Mouse (Mus musculus) cerebellum, postnatal 4 days (tissue): ENCODE results near the gene Mier2.

Experiments used
- DNase-seq, 2 experiments: peaks; one replicate each; pipeline ENCODE4 v3.0.0; 2022; ENCODE audit warnings: low spot score in 2 of 2, mixed read lengths in 1 of 2

The Mier2 gene

DNA sequence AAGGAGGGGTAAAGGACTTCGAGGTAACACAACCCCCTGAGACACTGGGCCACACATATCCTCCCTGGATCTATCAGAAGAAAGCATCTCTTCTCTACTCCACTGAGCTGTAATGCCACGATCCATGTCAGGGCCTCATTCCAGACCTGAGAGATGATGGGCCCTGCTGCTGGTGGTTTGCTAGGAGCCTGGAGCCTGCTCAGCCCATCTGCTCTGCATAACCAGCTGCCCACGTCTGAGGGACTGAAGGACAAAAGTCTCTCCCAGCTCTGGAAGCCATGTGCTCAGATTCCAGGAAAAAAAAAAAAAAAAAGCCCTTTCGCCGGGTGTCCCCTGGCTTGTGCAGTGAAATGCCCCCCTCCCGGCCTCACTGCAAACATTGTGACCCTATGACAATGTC, 20.8 kb upstream of the Mier2 start:
- DNase-seq, result no peak

DNA sequence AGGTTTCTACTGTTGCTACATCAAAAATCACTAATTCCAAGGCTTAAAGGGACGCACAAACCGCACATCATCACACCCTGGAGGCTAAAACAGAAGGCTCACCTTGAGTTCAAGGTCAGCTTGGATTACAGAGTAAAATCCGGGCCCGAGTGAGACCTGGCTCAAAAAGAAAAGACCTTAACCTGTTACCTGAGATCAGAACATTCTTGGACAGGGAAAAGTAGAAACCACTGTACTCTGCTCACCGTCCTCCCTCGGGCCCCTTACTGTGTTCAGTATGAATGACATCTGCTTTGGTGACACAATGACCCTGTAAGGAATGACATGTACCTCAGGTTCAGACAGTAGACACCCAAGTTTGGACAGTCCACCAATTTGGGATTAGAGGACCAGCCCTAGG, 19.8 kb upstream of the Mier2 start:
- DNase-seq, result no peak

DNA sequence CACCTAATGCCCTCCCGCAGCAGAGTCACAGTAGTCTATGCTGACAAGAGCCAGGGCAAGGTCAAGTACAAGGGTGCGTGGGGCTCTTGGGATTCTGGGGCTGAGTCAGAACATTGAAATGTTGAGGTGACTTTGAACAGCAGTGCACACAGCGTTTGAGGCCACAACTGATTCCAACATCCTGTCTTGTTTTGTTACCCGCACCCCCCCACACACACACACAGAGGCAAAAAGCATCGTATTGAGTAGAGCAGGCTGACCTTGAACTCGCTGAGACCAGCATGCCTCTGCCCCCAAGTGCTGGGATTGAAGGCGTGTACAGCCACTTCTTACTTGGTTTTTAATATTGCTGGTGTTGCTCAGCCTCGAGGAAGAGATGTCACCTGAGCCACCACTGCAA, 19.4 kb upstream of the Mier2 start:
- no peak for DNase-seq

DNA sequence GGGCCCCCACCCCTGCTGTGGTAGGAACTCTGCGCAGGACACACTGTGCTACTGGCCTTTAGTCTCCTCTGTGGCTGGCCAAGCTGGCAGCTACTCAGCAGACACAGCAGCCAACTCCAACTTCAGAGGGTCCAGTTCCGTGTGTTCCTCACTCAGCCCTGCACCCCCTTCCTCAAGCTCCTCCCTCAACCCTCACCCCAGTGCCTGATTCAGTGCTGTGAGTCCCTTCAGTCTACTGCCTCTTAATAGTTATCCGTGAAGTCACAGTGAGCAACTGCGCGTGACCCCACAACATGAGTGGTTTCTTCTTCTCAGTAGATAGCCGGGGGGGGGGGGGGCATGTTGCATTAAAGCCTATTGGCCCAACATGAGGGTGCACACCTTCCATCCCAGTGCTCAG, 18.6 kb upstream of the Mier2 start:
- DNase-seq, result no peak

DNA sequence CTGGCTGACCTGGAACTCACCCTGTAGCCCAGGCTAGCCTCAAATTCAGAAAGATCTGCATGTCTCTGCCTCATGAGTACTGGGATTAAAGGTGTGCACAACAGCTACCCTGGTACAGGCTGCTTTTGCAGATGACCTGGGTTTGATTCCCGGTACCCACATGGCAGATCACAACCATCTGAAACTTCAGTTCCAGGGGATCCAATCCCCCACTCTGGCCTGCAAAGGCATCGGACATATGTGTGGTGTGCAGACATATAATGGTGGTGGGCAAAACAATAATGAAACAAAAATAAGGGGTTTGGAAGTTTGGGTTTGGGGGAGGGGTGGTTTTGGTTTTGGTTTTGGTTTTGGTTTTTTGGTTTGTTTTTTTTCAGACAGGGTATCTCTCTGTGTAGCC, 16.3 kb upstream of the Mier2 start:
- no peak for DNase-seq

DNA sequence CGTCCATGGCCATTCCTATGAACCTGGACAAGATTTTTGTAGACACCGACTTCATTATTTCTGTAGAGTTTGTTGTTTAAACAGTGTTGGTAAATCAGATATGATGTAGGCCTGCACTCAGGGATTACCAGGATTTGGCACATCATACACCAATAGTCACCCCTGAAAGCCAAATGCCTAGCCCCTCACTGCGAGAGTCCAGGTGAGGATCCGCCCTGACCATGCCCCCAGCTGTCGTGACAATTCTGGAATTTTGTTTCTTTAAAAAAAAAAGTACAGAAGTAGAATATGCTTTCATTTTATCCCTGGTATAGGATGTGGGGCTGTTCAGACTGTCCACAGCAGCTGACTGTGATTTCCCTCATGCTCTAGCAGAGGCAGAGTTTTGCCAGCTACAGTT, 14.9 kb upstream of the Mier2 start:
- no peak for DNase-seq

DNA sequence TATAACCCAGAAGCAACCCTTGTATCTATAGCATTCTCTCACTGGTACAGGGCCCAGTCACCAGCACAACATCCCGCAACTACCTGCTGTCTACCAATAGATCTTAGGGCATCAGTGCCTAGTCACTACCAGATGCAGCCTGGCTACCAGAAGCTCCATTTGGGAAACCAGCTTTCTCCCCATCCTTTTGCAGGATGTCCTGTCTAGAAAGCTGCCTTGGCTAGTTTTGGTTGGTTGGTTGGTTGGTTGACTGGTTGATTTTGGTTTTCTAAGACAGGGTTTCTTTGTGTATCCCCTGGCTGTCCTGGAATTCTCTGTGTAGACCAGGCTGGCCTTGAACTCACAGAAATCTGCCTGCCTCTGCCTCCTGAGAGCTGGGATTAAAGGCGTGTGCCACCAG, 4.7 kb upstream of the Mier2 start:
- no peak for DNase-seq

DNA sequence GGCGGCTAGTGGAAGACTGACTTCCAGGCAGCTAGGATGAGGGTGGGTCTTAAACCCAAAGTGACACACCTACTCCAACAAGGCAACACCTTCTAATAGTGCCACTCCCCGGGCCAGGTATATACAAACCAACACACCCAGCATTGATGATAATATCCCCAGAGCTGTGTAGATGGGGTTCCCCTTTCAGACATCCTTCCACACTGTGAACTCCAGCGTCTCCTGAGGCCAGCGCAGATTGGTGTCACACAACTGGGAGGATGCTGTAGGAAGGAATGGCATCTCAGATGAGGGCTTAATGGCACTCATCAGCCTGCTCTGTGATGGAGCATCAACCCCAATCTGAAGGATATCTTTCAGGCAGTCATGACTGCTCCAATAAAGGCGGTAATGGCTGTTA, 2.5 kb upstream of the Mier2 start:
- DNase-seq, result no peak

DNA sequence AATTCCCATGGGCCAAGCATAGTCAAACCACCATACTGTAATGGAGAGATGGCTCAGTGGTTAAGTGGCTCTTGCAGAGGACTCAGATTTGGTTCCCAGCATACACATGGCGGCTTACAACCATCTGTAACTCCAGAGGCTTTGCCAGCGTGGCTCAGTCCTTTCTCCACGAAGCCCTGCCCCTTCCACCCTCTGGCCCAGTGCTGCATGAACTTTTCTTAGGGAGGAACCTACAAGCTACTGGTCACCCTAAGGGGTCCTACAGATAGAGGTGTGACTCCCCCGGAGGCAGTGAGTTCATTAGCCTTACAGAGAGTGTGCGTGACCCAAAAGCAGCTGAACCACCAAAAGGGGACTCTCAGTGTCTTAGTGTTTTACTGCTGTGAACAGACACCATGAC, 2.0 kb upstream of the Mier2 start:
- DNase-seq, result peak in 1 of 2 experiments; percentile 2

DNA sequence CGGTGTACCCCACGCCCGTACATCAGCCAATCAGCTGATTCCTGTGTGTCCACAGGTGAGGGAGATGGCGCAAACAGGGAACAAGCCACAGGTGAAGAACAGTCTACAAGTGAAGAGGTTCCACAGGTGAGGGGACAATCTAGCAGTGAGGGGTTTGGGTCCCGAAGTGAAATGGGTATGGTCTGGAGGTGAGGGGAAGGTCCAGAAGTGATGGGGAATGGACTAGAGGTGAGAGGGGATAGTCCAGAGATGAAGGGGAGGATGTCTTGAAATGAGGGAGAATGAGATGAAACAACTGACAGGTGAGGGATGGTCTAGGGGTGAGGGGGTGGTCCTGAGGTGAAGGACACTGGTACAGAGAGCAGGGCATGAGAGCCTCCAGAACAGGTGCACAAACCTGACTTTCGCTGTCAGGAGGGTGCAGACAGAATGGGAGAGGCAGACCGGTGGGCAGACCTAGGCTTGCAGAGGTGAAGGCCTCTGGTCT, 282 bp upstream of the Mier2 start:
- peak in 1 of 2 experiments; percentile 13 for DNase-seq

DNA sequence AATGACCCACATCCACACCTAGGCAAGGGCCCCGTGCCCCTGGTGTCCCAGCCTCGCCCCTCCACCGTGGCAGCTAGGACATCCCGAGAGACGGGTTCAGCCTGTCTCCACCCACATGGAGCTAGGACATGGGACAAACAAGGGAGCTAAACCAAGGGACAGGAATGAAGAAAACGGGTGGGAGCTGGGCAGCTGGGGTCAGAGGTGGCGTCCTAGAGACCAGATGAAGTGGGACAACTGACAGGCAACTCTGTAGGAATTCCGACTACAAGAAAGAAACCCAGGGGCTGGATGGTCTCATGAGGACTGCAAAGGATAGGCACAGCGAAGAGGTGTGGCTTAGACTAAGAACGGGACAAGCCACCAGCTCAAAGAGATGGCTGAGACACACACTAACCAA, 1.3 kb downstream of the Mier2 start:
- DNase-seq, result peak in 1 of 2 experiments; percentile 18

DNA sequence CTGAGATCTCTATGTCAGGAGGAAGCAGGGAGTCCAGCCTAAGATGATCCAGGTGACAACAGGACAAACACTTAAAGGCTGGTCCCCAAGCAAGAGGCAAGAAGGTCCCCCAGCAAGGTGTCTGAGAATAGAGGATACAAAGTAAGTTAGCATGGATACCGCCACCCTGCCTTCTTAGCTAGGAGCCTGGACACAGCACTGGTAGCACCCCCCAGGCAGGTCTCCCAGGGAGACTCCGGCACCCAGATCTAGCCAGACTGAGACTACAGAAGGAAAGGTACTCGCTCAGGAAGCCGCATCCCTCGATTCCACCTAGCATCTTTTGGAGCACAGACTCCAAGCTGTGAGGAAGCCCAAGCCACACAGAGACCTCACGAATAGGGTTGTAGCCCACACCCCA, 1.8 kb downstream of the Mier2 start:
- no peak for DNase-seq

DNA sequence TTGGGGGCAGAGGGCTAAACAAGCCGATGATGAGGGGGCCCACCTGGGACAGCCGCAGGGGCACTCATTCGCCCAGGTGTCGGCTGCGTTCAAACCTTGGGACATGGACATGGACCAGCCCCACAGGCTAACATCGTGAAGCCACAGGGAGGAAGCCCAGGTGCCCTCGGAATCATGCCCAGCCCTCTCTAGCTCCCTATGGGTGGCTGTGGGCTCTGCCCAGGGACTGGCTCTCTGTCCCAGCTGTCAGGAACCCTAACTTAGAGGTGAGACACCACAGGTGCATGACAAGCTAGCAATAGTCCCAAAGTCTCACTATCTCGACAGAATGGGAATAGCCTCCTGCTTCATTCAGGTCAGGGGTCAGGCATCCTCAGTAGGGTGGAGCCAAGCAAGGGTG, 2.5 kb downstream of the Mier2 start:
- peak in 1 of 2 experiments; percentile 19 for DNase-seq

DNA sequence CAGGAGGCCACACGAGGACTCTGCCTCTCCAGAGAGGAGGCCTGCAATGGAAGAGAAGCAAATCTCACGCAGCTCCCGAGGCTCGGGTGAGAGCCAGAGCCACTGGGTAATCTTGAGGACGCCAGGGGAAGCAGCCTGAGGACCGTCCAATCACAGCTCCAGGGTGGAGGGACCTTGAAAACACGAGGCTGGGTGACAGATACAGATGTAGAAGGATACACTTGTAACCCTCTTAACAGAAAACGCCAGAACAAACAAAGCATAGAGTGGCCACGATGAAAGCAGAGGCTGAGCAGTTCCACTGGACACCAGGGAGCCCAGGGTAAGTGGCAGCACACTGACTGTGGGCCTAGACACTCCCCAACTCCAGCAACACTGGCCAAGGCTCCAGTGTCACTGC, 4.6 kb downstream of the Mier2 start:
- DNase-seq, result peak in 1 of 2 experiments; percentile 8

DNA sequence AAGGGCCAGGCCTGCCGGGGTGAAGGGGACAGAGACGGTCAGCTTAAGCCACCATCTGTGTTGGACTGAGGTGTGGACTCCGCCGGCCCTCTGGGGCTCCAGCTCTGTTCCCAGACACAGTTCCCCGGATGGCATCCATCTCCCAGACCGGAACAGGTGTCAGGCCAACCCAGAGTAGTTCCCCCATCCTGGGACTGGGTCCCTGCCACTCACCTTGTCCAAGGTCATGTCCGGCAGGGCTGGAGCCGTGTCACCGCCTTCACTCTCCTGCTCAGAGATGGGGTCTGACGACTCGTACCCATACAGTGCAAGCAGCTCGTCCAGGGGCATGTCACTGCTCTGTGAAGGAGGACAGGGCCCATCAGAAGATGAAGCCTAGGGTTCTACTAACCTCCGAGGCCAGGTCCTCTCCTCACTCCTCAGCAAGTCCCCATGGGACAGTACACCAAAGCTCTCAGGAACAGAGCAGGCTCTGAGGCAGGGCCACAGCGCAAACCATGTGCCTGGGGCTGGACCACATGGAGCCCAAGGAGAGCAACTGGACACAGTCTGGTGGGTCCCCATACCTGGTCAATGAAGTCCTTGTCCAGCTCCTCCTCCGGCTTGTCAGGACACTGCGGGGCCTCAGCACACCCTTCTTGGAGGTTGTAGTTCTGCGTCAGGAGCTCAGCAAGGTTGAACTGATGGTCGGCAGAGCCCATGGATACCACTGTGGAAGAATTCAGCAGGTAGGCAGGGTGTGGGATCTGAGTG, 5.9 kb downstream of the Mier2 start:
- DNase-seq, result peak in 1 of 2 experiments; percentile 14

DNA sequence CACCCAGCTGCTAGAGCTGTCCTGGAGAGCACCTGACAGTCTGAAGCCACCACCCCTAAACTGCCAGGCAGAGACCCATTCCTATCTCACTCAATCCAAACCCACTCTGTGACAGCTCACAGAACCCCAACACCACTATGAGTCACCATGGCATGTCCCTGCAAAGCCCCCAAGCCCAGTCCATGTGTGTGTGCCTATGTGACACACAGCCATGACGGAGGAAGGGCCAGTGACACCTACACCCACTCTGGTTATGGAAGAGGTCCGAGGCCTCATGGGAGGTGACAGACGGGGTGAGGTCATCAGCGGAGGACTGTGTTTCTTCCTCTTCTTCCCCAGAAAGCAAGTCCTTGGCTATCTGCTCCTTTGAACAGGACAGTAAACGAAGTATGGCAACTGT, 6.5 kb downstream of the Mier2 start:
- DNase-seq, result peak in 1 of 2 experiments; percentile 16

DNA sequence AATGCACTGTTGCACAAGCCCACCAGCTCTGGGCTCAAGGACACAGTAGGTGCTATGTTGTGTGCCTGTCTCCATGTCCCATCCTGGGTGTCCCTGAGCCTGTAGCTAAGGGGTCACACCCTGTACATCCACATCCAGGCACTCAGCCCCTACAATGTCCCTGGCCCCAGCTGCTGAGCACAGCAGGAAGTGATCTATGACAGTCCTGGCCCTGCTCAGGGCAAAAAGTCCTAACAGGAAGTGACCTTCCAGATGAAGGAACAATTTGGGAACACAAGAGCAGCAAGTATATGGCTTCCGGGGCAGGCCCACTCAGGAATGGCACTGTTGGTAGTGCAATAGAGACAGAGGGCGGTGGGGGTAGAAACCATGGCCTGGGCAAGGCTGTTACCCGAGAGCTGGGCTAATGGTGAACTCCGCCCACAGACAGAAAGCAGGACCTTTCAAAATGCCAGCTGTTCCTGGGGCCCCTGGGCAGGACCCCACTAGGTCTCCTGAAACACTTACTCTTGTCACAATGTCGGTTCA, 7.8 kb downstream of the Mier2 start:
- no peak for DNase-seq

DNA sequence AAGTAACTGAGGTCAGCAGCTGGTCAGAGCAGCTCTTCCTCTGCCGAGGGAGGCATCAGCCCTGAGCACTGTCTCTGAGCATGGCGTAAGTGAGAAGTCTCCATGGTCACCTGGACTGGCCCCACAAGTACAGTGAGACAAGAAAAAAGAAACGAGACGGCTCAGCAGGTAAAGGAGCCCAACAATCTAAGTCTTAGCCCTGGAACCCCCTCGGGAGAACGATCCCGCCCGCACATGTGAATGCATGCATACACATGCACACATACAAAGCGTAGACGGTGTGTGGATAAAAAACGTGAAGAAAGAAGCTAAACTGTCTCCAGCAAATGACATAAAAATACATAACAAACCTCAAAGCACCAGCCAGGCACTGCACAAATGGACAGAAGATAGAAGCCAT, 8.5 kb downstream of the Mier2 start:
- DNase-seq, result no peak

DNA sequence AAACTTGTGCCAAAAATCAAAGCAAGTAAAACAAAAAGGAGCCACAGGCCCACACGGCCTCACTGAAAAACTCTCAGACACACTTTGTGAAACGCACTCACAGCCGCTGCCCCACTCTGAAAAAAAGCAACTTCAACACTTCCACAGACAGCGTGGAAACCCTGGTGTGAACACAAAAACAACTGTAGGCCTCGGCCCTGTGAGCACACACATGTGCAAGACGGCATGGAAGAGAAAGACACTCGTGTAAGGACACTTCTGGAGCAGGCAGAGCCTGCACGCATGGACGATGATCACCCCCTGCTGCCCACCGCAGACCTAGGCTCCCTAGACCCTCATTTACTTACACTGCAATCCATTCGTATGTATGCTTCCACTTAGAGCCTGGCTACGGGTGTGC, 9.1 kb downstream of the Mier2 start:
- peak in 1 of 2 experiments; percentile 8 for DNase-seq

DNA sequence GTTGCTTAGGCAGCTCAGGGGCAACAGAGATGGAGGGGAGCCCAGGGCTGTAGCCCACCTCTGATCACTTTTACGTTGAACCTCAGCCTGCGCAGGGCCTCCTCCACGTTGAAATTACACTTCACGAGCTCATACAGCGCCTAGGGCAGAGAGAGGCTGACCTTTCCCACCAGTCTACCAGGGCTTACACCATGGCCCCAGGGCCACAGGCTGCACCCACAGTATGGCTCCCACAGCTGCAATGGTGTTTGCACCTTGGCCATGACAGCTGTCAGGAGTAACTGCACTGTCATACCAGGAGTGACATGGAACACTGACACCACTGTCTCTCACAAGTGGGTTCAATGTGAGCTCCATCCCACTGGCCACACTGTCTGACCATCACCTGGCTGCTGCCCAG, 10.4 kb downstream of the Mier2 start:
- peak in 1 of 2 experiments; percentile 11 for DNase-seq

DNA sequence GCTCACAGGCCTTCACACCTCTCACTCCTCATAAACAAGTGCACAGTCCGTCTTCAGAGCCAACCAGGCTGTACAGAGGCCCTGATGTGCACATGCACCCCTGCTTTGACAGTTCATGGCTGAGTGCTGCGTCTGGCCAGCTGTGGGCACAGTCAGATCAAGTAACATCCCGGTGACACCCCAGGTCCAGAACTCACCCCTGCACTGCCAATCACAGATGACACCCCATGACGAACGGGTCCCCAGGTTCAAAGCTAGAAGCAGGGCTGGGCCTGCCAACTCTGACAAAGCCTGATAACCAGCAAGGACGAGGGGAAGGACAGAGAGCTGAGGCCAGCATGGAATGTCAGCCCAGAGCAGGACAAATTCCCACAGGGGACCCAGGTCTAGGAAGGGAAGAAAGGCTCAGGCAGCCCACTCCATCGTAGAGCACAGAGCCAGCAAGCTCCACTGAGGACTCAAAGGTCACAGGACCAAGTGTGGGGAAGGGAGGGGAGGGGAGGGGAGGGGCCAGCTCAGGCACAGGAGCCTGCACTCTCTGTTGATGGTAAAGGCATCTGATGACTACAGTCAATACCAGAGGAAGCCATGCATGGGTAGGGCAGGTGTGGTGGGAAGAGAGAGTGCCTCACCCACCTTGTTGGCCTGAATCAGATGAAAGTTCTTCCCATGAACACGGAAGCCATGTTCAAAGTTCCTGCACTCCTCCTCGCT, 11.0 kb downstream of the Mier2 start:
- peak in 1 of 2 experiments; percentile 16 for DNase-seq

DNA sequence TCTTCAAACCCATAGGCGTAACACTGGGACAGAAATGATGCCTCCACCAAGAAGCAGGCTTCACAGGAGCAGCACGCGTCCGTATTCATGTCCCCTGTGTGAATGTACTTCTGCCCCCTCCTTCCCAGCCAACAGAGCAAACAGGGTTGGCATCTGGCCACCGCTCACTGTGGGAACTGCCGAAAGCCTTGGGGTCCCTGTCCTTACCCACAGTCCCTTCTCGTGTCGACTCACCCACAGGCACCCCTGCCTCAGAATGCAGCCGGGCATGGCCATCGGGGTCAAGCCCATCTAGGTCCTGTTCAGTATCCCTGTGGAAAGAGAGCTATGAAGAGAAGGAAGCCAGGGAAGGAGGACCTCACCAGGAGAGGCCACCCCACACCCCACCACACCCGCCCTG, 12.8 kb downstream of the Mier2 start:
- peak in 1 of 2 experiments; percentile 16 for DNase-seq

DNA sequence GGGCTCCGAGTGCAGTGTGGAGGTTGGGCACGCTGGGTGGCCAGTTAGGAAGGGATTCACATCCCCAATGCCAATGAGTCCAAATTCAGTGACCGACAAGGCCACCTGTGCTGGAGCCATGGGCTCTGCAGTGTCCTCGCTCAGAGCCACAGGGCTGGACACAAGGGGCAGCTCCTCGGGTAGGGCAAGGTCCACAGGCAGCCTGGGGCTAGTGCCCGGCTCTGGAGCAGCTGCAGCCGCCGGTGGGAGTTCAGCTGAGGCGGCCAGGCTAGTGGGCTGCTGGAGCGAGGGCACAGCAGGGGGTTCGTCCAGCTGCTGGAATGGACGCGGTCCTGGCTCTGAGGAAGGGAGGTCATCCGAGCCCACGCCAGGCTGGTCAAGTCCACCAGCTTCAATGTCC, 13.5 kb downstream of the Mier2 start:
- DNase-seq, result no peak
